Mouse (Mus musculus) spleen, adult 2 months (tissue): ENCODE results near the gene Arhgef3.

Source experiments
- CTCF ChIP-seq: fragments of 200-500 bp; IDR thresholded peaks from 2 replicates; pipeline ENCODE4 v1.5.1; 2011; ENCODE audit warnings: mild to moderate bottlenecking, inconsistent platforms; ENCODE audit not compliant: insufficient read depth, insufficient read length, insufficient replicate concordance; ENCODE audit errors: extremely low read depth
- POLR2A ChIP-seq: fragments of 200-500 bp; IDR thresholded peaks from 2 replicates; pipeline ENCODE4 v1.6.1; 2011; ENCODE audit warnings: low read depth, low read length, inconsistent platforms

GRCm38 (mm10) chr14:27081536-27082275, 33.0 kb upstream of the Arhgef3 start:
- TF ChIP-seq CTCF (no peak), POLR2A (no peak)
